Mouse (Mus musculus) megakaryocyte-erythroid progenitor cell, adult 5-6 weeks (primary cell): ENCODE data around the gene Zfp36l1. TPM values are rescaled to one million over a fixed set of nuclear protein-coding genes. Genes with fewer than 3 reads are reported as not detected.

ENCODE experiments used
- ATAC-seq: replicated peaks from 2 replicates; pipeline ENCODE4 v1.8.0; 2016; ENCODE audit warnings: mild to moderate bottlenecking, inconsistent platforms; ENCODE audit not compliant: severe bottlenecking, poor library complexity, low FRiP score, low TSS enrichment
- total RNA-seq, 2 experiments: library from RNA; stranded (forward) in 1 of 2; stranded (reverse) in 1 of 2; fragments of 200-1000, 215-1000 nt in 1 of 2; fragments of >200 nt in 1 of 2; fragmentation: Nextera tagmentation in 1 of 2; gene quantifications; 2 replicates each; pipeline ENCODE4 v1.2.3; 2014 to 2017

The Zfp36l1 gene
- total RNA-seq (2014; fragmentation: Nextera tagmentation) (76.1 and 121 TPM in 2 replicates), total RNA-seq (2017) (12.4 and 18.5 TPM in 2 replicates)

DNA sequence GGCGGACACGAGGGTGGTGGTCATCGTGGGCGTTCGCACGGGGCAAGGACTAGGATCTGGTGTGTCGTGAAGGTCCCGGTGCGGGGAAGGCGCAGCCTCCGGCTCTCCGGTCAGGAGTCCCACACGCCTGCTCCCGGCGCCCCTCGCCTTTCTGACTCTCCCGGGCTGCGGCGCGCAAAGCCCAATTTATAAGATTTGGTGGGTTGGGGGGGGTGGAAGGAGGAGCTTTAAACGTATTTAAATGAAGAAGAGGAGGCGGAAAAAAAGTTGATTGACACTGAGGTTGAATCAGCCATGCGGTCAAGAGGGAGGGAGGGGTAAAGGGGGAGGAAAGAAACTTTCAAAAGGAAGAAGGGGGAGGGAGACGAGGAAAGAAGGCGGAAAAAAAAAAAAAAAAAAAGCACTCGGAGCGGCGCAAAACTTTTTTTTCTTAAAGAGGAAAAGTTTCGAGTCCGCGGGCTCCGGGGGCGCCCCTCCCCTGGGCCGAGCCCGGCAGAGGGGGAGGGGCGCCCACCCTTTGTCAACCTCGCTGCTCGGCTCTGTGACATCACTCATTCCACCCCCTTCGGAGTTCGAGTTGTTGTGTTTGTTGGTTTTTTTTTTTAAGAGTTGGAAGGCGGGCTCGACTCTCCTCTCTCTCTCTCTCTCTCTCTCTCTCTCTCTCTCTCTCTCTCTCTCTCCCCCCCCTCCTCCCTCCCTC lies at the start of gene Zfp36l1:
Gene Zfp36l1 (minus strand): TSS at position 162 of the 700 bp plus-strand sequence.
- peak; percentile 53 for ATAC-seq

DNA sequence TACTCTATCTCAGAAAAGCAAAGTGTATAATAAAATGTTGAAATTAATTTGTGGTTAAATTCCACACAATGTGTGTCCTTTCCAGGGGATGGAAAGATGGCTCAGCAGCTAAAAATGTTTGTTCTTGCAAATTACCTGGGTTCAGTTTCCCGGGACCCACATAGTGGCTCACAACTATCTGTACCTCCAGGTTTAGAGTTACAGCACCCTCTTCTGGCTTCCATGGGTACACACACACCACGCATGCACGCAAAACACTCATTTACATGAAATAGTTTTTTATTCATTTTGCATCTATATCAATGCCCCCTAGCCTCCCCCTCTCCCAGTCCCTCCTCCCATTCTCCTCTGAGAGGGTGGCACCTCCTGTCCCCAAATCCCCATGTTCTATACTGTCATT lies 49.6 kb upstream of the Zfp36l1 start:
- no peak for ATAC-seq

DNA sequence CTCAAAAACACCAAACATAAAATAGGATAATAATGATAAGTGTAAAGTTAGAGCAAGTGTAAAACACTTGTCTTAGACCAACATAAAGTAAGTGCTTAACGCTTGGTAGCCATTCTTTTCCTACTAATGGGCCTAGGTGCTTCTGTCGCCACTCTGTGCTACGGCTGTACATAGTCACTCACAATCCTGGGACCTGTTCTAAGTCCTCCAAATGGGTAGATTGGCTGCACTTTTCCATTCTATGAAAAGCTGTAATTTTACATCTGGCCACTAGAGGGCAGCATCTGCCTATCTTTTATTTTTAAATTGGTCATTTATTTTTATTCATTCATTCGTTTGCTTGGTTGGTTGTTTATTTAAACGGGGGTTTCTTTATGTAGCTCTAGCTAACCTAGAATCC lies 44.9 kb upstream of the Zfp36l1 start:
- ATAC-seq, result 0 out of 2 replicates have a peak, but pooled peaks have one; percentile 47

DNA sequence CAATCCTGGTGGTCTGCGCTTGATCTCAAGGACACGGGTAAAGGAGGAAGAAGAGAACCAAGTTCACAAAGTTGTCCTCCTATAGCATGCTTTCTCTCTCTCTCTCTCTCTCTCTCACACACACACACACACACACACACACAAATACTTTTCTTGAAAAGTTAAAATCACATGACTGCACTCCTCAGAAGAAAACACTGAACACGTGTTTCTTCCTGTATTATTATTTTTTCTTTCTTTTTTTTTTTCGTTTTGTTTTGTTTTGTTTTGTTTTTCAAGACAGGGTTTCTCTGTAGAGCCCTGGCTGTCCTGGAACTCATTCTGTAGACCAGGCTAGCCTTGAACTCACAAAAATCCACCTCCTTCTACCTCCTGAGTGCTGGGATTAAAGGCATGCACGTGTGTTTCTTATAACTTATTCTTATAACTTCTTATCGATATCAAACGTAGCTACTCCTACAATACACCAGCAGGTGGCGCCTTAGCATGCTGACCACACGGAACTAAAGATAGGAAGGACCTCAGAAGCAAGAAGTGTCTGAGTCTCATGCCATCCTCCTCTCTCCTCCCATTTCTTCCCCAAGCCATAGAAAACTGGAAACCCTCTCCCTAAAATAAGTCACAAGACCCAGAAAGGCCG lies 41.0 kb upstream of the Zfp36l1 start:
- peak; percentile 43; the same call in 1 of the 2 replicates for ATAC-seq

DNA sequence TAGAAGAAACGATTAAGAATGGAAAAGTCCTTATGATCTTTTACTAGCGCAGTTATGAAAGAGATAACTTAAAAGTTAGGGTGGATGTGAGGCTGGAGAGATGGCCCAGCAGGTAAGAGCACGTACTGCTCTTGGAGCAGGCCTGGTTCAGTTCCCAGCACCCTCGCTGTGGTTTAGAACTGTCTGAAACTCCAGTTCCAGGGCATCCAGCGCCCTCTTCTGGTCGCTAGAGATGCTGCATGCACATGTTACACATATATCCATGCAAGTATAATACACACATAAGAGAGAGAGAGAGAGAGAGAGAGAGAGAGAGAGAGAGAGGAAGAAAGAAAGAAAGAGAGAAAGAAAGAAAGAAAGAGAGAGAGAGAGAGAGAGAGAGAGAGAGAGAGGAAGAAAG lies 40.3 kb upstream of the Zfp36l1 start:
- ATAC-seq, result no peak

DNA sequence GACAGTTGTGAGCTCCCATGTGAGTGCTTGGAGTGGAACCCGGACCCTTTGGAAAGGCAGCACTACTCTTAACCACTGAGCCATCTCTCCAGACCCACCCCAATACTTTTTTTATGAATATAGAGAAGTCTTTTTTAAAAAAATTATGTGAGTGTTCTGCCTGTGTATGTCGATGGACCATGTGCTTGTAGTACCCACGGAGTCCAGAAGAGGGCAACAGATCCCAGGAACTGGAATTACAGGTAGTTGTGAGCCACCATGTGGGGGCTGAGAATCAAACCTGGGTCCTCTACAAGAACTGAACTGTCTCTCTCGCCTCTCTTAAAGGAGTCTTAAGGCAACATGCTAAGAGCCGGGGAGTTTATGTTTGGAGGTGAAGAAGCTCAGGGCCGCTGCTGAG lies 39.0 kb upstream of the Zfp36l1 start:
- no peak for ATAC-seq

DNA sequence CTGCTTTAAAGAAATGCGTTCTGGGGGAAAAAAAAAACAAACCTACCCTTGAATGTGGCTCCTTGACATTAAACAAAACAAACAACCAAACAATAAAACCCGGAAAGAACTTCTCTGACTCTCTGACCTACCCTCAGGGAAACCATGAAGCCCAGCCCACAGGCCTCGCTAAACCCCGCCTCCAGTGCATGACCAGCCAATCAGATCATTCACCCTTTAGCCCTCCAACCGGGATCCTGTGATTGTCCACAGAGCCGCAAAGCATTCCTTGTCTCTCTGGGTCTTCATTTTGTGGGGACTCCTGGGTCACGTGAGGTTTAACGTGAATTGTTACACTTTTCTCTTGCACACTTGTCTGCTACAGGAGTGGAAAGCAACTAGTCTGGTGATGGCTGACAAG lies 37.8 kb upstream of the Zfp36l1 start:
- ATAC-seq, result peak; percentile 83

DNA sequence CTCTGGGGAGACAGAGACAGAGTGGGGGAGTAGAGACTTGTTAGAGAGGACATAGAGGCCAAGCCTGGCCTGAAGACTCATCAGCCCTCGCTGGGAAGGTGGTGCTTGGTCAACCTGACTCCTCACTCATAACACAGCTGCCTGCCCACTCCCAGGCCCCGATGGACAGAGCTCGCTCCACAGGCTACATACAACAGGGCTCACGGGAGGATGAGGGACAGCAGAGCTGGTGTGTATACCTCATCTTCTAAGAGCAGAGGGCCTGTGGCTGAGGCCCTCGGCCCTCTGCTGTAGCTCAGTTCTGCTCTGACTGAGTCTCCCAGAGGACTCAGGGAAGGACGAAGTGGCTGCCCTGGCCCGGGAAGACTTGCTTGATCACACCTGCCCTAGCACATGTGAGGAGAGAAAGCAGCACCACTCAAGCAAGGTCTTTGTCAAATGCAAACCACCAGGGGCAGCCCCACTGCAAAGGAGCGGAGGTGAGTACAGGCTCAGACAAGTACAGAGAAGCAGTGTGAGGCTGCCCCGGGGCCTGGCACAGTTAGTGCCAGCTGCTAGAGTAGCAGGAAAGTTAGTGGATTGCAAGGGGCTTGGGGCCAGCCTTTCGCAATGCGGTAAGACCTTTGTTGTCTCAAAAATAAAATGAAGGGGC lies 34.9 kb upstream of the Zfp36l1 start:
- no peak for ATAC-seq

DNA sequence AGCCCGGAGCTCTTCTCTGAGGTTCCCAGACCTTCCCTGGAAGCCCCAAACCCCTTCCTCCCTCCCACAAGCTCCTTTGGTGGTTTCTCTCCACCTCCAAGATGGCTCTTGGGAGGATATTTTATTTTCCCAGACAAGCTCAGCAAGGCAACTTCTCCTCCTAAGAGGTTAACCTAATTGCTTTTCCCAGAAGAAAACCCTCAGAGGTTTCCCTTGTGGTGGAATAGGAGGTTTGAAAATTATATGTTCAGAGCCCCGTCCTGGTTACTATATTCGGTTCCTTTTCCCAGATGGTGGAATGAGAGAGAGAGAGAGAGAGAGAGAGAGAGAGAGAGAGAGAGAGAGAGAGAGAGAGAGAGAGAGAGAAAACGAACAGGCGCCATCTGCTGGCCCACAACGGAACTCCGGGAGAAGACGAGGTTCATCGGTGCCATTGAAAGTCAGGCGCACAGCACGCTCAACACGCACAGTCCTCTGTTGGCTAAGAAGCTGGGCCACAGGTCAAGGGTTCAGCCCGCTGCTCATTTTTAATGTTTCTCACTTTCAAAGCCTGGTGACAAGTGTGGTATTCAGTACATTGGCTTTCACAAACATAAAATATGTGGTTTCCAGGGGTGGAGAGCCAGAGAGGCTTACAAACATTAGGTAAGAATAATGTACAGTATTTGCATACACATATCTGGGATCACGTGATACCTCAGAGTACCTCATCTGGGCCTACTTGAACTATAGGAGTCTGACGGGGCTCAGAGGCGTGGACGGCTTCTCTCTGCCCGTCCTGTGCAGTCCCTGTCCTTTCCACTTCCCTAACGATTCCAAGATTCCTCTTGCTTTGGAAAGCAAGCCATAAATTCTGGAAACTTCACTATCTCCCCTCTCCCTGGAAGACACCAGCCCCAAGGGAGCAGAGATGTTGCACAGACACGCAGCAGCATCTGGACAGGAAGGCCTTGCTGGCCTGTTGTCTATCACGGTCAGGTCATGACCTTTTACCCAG lies 33.7 kb upstream of the Zfp36l1 start:
- ATAC-seq, result peak; percentile 65; the same call in 1 of the 2 replicates

DNA sequence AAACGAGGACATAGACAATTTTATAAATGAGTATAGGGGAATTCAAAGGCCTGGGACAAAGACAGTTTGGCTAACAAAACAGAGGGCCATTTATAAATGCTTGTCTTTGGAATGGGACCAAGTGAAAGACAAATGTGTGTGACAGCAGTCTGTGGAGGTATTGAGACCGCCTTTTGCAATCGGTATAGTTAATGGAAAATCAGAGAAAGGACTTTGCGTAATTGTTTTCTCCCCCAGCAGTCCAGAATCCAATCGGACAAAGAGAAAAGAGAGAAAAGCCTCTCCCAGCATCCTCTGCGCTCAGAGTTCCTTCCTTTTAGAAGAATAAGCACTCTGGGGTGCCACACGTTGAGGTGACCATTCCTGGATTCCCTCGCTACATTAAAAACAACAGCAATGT lies 32.6 kb upstream of the Zfp36l1 start:
- ATAC-seq, result no peak

DNA sequence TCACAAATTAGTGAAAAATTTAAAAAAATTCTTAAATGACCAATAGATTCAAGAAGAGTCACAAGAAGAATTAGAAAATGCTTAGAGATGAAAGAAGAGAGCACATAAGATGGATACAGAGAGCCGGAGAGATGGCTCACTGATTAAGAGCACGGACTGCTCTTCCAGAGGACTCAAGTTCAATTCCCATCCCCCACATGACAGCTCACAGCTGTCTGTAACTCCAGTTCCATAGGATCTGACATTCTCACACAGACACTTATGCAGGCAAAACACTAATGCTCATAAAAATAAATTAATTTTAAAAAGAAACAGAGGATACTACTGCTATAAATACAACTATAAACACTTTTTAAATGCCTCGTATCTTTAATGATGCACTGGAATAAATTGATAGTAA lies 32.0 kb upstream of the Zfp36l1 start:
- no peak for ATAC-seq

DNA sequence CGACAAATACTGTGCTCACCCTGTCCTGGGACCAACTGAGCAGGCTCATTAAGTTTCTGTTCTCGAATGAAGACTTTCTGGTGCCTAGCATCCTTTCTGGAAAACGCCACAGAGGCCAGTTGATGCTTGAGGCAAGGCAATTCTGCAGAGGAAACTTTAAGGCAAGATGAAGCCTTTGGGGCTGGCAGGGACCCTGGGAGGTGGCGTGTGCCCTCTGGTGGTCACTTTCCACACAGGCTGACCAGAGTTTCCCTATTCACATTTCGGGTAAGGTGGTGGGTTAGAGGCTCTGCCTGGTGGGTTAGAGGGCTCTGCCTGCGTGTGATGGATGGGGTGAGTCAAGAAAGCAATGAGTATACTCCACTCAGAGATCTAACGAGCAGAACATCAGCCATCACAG lies 28.7 kb upstream of the Zfp36l1 start:
- peak; percentile 77 for ATAC-seq

DNA sequence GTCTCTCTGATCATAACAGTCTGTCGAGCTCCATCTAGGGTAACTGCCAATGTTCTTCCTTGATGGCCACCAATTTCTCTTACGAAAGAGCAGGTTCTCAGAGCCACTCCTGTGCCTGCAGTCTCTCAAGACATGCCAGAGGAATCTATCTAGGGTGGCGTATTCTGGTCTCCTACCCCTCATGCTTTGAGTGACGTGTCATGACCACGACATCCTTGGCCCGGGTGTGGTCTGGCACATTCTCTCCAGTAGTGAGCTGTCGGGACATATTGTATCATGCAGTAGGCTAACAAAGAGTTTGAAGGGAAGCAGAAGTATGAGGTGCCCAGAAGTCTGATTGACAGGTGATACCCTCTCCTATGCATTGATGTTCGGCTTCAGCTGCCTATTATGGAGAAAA lies 28.2 kb upstream of the Zfp36l1 start:
- no peak for ATAC-seq

DNA sequence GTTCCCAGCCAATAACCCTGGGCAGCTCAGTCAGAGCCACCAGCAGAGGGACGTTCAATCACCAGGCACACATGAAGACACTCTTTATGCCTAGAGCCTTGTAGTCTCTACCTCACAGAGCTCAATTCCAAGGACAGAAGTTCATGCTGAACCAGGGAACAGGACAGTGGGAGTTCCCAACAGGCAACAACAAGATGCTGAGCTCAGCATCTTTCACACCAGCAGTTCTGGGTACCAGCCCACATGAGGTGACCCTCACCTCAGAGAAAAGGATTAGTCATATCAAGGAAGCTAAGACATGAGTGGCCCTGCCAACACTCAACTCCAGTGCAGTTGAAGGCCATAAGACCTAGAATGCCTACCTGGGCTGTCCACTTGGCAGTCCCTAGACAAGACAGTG lies 24.9 kb upstream of the Zfp36l1 start:
- ATAC-seq, result no peak

DNA sequence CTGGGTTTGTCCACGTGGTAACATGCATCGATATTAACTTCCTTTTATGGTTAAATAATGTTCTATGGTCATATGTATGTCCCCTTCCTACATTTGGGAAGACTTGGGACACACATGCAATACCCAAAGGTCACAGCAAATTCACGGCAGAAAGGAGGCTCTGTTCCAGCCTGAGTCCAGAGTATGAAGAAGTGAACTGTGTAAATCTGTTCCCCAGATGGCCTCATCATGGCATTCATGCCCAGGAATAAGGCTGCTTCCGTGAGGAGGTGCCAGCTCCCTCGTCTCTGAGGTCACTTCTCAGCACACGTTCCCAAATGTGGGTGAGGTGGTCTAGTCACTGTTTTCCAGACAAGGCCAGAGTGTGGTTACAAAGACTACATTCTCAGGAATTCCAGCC lies 24.4 kb upstream of the Zfp36l1 start:
- ATAC-seq, result no peak

DNA sequence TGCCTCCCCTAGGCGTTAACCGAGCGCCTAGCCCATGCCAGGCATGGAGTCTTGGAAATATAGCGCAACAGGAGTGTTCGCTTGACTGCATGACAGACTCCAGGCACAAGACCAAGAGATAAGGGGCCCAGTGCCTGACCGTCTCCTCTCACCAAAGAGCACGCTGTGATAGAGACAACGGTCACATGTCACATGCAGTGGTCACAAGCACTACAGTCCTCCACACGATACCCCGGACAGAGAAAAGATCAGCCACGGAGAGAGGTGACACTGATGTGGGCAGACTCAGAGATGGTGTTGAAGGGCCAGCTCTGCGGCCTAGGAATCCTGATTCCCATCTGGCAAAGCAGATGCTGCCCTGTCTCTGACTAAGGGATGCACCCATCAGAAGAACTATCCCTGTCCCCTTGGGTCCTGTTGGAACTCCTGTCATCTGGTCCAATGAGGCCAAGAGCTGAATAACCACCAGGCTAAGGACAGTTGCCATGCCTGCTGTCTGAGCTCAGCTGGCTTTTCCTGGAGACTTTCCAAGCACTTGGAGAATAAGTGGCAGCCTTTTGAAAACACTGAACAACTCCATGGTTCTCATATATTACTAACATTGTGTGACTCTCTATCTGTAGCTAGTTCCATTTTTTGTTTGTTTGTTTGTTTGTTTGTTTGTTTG lies 23.6 kb upstream of the Zfp36l1 start:
- no peak for ATAC-seq

DNA sequence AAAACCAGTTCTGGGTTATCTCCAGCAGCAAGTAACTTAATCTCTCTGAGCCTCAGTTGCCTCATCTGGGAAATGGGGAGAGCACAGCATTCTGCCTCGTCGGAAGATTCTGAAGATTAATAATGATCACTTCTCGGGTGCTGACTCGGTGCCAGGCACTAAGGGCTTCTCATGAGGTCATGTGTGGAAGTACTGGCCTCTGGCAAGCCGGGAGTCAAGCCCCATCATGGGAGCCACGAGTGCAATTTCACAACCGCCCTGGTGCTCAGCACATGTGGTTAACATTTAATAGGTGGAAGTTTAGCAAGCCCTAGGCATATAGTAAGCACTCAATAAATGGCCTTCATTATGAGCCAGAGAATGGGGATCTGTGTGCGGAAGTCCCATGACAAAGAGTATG lies 22.4 kb upstream of the Zfp36l1 start:
- ATAC-seq, result no peak

DNA sequence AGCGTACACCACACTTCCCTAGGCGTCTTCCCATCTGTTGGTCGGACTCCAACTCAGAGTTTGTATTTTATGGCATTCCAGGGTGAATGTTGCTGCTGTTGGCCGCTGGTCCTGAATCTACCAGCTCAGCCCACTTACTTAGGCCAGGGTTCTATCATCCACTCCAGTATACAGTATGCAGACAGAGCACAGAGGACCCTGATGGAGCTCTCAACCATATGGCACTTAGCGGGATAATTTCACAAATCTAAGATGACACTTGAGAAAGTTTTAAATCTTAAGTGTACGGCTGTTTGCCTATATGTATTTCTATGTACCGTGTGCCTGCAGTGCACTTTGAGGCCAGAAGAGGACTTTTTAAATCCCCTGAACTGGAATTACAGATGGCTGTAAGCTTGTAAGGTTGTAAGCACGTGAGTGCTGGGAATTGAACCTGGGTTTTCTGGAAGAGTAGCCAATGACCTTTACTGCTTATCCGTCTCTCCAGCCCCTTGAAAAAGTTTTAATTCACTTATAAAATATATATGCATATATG lies 20.3 kb upstream of the Zfp36l1 start:
- ATAC-seq, result no peak; the same call in 1 of the 2 replicates
